18 mouse cellular contexts compared by ENCODE assay signal in genomic region chr6:145366488-145366887, GRCm38 (mm10).
DNase-seq lines count a peak whose midpoint lies in the region; TF ChIP-seq lines count a peak whose summit lies in the region.
"Had no signal": no experiment of that assay in that cellular context is flagged by ENCODE, and none has a peak within 500 bp of the region (broad histone marks: within the 10 kb centered on the region; RNA-seq: fewer than 3 reads in every experiment).

No protein-coding gene starts in this region.

- no peak for TF ChIP-seq CTCF in liver, adult 2 months (IDR thresholded peaks at IDR 0.05; ENCODE audit: low read depth, low read length)

- no peaks in the 10 kb centered on the region for H3K27me3 ChIP-seq in liver, adult 2 months (ENCODE audit: control insufficient read depth, insufficient read depth, low read length)
- H3K27me3 ChIP-seq: CH12.LX; forebrain, embryonic 15.5 days; hindbrain, embryonic 13.5 days; Patski had no signal

- 75% methylated on average over 11 of the region's 11 CpGs for WGBS in liver, adult 2 months

- TF ChIP-seq POLR2A in liver, adult 2 months (IDR thresholded peaks at IDR 0.05; ENCODE audit: extremely low read depth, insufficient read depth, low read length) = no peak

- H3K79me2 ChIP-seq in liver, adult 2 months (ENCODE audit: control insufficient read depth, insufficient read depth, low read length) = no peaks in the 10 kb centered on the region

- no peak overlapping the region for H3K27ac ChIP-seq in liver, adult 2 months (replicated peaks; ENCODE audit: insufficient read depth, low read depth, low read length)
- H3K27ac ChIP-seq: embryonic facial prominence, embryonic 10.5 days; forebrain, embryonic 15.5 days; heart, adult 2 months; hindbrain, embryonic 13.5 days; hindbrain, postnatal 0 days had no signal

- no peak overlapping the region for H3K4me3 ChIP-seq in liver, adult 2 months (ENCODE audit: insufficient read depth, low read depth, low read length)
- H3K4me3 ChIP-seq: embryonic facial prominence, embryonic 10.5 days; forebrain, embryonic 15.5 days; heart, adult 2 months; hindbrain, embryonic 13.5 days had no signal

- peaks cover 1% of the 10 kb centered on the region; the same call in 1 of the 2 replicates for H3K4me1 ChIP-seq in liver, adult 2 months (ENCODE audit: control insufficient read depth, insufficient read depth, low read length)
- H3K4me1 ChIP-seq: forebrain, embryonic 15.5 days had no signal

- intact Hi-C loops in gastrocnemius, postnatal 14 days (cut with DNase I; ENCODE audit: low total_unique reads) = loop anchor here (10.0 kb wide), 1 partner anchor 448 kb away; no protein-coding TSS in a partner anchor
- intact Hi-C loops in left cerebral cortex, postnatal 10 days (cut with DNase I) = loop anchor here (10.0 kb wide), 1 partner anchor 908 kb away; no protein-coding TSS in a partner anchor

- peak; percentile 30 for DNase-seq in gastrocnemius, adult 18-20 months (ENCODE audit: low spot score)
- DNase-seq in gastrocnemius, postnatal 14 days = no peak
- DNase-seq in liver, adult 2 months (ENCODE audit: extremely low read depth, low read depth, low spot score) = peak; percentile 32
- DNase-seq in liver = no peak
- DNase-seq in lung, postnatal 10 days = peak; percentile 33
- DNase-seq in lung, postnatal 4 days = no peak
- no peak for DNase-seq in left cerebral cortex, postnatal 10 days (ENCODE audit: extremely low spot score in 1 of 2, low spot score in 2 of 2)
- DNase-seq: adrenal gland, adult 2 months; cerebellum, adult 2 months; cerebellum, postnatal 10 days; heart, postnatal 10 days had no signal

- no peak overlapping the region for H3K9ac ChIP-seq in liver, adult 2 months (ENCODE audit: low read depth, low read length)
- H3K9ac ChIP-seq: forebrain, embryonic 15.5 days; hindbrain, embryonic 13.5 days had no signal

- no peaks in the 10 kb centered on the region for H3K36me3 ChIP-seq in liver, adult 2 months (ENCODE audit: control insufficient read depth, insufficient read depth, low read length)
- H3K36me3 ChIP-seq: embryonic facial prominence, embryonic 10.5 days; forebrain, embryonic 15.5 days; hindbrain, embryonic 13.5 days had no signal

Comparison
In these comparisons a context has a peak if more than half of its experiments do, and no peak if none do; other contexts are left out.
1. DNase-seq: peak in gastrocnemius, adult 18-20 months (single experiment), liver, adult 2 months (single experiment) and lung, postnatal 10 days (single experiment); none in gastrocnemius, postnatal 14 days (single experiment), liver (single experiment), lung, postnatal 4 days (0 of 2) and left cerebral cortex, postnatal 10 days (0 of 2).